Mouse (Mus musculus) naive thymus-derived CD4-positive, alpha-beta T cell, adult 2 months (primary cell): ENCODE results near the gene Efcc1.
"Not testable (repeated sequence)": the region's sequence is repeated elsewhere in the genome, so short reads cannot be mapped to it uniquely, and the experiment has no call there.

Source experiments
- DNase-seq: peaks from one replicate; pipeline ENCODE4 v3.0.0-alpha.2; 2011; ENCODE audit warnings: low read depth

Efcc1 gene

DNA sequence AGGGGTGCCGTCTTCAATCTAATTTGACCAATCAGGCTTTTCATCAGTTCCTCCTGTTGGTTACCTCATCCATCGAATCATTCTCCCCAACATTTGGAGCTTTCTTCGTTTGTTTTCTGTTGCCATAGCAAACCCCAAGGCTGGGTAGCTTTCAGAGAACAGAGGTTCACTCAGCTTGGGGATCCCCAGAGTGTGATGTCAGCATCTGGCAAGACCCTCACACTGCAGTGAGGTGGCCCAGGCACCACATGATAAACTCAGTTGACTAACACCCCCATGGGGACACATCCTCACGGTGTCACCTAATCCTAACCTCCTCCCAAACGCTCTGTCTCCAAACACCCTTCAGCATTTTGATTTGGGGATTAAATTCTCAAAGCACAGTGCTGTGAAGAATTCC, 12.6 kb downstream of the Efcc1 start:
- DNase-seq: no peak

GRCm38 (mm10) chr6:87744632-87745031, 14.0 kb downstream of the Efcc1 start:
- no peak for DNase-seq

GRCm38 (mm10) chr6:87745301-87745700, 14.6 kb downstream of the Efcc1 start:
- no peak for DNase-seq

DNA sequence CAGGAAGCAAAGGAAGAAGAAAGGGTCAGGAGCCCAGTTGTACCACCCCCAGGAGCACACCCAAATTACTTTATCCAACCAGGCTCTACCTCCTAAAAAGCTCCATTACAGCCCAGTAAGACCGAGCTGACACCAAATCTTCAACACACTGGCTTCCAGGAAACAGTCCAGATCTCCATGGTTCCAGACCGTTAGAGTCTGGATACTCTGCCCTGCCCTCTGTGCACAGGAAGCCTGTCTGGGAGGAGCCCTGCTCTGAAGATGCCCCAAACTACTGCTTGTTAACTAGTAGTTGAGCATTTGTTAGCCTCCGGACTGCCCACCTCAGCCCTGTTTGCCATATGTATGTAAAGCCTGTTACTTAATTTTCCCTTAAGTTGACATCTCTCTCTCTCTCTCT, 15.4 kb downstream of the Efcc1 start:
- DNase-seq: no peak

- DNase-seq: no peak
Measured at GRCm38 (mm10) chr6:87746849-87747248, 16.2 kb downstream of the Efcc1 start.

DNA sequence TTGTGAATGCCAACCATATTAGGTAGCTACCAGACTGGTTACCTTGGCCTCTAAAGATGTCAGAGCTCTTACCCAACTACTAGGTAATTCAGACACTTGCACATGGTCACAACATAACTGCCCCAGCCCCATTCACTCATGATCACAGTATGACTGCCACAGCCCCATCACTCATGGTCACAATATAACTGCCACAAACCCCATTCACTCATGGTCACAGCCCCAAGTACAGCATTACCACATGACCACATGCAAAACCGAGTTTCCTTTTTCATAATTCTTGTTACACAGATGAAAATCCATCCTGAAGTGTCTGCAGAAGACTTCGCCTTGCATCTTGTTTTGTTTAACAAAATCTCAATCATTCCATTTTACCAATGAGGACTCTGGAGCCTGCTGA, 17.4 kb downstream of the Efcc1 start:
- no peak for DNase-seq

- no peak for DNase-seq
Measured at GRCm38 (mm10) chr6:87748531-87748930, 17.9 kb downstream of the Efcc1 start.

DNA sequence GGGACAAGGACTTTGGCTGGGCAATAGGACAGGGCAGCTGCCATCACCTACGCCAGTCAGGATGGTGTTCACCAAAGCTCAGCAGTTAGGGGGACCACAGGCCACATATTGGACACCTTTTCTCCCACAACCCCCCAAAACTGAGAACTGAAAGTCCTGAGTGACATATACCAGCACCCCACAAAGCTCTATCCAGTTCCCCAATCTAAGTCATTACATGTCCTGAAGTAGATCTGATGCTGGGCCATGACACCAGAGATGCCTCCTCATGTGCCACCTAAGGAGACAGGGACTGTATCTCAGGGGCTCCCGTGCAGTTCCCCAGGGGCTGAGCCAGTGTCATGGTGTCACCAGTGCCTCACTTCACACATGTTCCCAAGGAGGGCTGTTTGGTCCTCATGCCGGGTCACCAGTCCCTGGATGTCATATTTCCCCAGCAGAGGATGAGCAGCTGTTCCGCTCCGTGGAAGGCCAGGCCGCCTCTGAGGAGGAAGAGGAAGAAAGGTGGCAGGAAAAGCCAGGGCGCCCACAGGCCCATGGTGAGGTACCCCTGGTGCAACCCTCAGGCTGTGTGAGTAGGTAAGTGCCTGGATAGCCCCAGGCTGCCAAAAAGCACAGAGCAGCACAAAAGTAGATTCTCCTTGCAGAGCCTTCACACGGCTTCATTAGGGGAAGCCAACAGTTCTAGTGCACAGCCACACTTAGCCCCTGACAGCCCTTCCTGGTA, 19.7 kb downstream of the Efcc1 start:
- DNase-seq: no peak

GRCm38 (mm10) chr6:87751574-87751973, 20.9 kb downstream of the Efcc1 start:
- DNase-seq: no peak

GRCm38 (mm10) chr6:87755196-87755595, 24.5 kb downstream of the Efcc1 start:
- DNase-seq: no peak

DNA sequence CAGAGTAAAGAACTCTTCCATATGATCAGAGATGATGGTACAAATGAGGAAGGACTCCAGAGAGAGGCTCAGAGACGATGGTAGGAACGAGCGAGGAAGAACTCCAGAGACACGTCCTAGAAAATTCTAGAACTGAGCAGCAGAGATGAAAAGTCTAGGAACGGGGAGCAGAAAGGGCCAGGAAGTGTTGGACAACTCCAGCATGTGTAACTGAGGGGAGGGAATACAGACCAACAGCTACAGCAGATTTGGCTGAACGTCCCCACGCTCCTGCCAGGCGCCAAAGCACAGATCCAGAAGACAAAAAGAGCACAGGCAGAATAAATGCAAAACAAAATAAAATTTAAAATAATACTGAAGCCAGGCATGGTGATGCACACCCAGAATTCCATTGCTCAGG, 26.2 kb downstream of the Efcc1 start:
- DNase-seq: no peak

DNA sequence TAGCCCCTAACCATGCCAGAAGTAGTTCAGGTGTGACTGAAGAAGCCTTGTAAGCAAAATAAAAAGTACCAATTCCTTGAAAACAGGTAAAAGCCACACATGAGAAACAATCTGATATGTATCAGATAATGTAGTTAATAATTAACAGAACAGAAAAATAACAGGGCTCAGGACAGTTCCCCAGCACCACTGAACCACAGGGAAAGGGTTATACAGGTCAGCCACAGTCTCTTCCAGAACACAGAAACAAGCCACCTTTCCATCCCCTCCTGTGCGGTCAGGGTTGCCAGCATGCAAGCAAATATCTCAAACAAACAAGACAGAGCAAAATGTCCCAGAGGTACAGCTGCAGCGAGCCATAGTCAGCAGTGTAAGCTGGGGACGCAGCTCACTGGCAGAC, 28.7 kb downstream of the Efcc1 start:
- DNase-seq: no peak

DNA sequence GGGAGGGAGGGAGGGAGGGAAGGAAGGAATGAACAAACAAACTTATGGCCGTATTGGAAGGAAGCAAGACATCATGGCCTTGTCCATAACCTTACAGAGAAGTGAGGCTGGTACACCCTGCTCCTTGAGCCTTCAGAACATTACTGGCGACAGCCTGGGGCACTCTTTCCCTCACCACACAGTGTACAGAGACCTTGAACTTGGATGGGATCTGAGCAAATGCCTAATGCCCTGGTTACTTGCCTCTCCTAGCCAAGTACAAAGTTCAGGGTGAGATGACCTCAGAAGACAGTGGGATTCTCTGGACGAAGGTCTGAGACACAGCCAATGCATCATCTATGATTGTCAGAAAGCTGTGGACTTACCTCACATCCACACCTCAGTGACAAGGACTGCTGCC, 29.2 kb downstream of the Efcc1 start:
- DNase-seq: no peak

GRCm38 (mm10) chr6:87762161-87762560, 31.5 kb downstream of the Efcc1 start:
- no peak for DNase-seq

- peak; percentile 59 for DNase-seq
Measured at GRCm38 (mm10) chr6:87763376-87764280, 33.0 kb downstream of the Efcc1 start.

GRCm38 (mm10) chr6:87764296-87764695, 33.6 kb downstream of the Efcc1 start:
- DNase-seq: not testable (repeated sequence)

DNA sequence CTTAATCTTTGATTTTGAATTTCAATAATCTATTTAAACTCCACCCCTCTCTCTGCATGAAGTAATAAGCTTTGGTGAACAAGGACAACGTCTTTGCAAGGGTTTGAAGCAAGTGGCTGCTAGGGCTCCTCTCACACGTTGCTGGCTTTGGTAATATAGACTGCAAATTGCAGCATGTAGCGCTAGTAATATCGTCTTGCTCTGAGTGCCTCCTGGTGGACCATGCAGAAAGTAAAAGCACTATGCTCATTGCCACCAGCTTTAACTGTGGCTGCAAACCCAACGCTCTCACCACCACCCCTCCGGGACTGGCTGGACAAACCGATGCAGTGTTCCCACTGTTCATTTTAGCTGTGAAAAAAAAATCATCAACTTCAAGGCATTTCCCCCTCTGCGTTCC, 40.0 kb downstream of the Efcc1 start:
- peak; percentile 21 for DNase-seq

DNA sequence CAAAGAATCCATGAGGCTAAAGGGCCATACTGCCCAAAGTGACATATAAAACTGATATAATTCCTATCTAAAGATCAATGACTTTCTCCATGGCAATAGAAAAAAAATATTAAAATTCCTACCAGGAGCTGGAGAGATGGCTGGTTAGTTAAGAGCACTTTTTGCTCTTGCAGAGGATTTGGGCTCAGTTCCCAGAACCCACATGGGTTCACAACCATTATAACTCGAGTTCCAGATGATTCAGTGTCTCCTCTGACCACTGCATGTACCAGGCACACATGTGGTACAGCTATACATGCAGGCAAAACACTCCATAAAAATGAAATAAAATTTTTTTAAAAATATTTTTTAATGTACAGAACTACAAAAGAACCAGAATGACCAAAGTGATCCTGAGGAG, 43.8 kb downstream of the Efcc1 start:
- DNase-seq: no peak

DNA sequence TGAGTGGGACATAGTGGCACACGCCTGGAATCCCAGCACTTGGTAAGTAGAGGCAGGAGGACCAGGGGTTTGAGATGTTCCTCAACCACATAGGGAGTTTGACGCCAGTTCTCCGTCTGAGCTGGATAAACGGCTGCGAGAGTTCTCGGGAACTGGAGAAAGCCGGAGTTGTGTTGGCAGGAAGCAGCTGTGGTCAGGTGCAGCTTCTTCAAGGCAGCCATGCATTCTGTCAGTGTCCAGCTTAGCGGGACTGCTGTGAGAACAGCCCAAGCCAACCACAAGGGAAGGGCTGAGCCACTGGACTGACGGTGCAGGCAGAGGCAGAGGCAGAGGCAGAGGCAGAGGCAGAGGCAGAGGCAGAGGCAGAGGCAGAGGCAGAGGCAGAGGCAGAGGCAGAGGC, 44.2 kb downstream of the Efcc1 start:
- DNase-seq: no peak

- no peak for DNase-seq
Measured at GRCm38 (mm10) chr6:87775588-87776245, 45.0 kb downstream of the Efcc1 start.

DNA sequence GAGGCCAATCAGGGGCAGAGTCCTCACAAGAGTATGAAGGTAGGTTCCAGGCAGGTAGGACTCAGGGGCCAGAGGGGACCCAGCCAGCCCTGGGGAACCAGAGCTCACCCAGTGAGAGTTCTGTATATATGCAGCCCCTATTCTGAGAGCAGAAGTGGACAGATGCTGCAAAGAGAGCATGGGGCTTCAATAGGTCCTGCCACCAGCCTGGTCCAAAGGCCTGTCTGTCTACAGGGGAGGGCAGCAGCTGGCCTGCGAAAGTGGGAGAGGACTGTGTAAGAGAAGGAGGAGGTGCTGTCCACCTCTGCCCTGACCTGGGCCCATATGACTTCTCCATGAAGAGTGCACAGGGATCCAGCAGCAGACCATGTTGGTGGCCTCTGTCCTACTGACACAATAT, 46.0 kb downstream of the Efcc1 start:
- no peak for DNase-seq

- no peak for DNase-seq
Measured at GRCm38 (mm10) chr6:87777842-87778241, 47.2 kb downstream of the Efcc1 start, which contains the start of gene Gp9. Gene Gp9 (plus strand): TSS chr6:87778072.
